Mouse (Mus musculus) olfactory bulb, adult 2 months (tissue): ENCODE data around the gene Tcf12.

Source experiments
- CTCF ChIP-seq: fragments of 200-500 bp; IDR thresholded peaks from 2 replicates; pipeline ENCODE4 v1.5.1; 2012; ENCODE audit warnings: low read depth, mild to moderate bottlenecking, low read length, moderate library complexity; ENCODE audit not compliant: insufficient read depth
- POLR2A ChIP-seq: fragments of 200-500 bp; IDR thresholded peaks from 2 replicates; pipeline ENCODE4 v1.6.1; 2012; ENCODE audit warnings: mild to moderate bottlenecking, low read depth, low read length, moderate library complexity; ENCODE audit not compliant: insufficient read depth

DNA sequence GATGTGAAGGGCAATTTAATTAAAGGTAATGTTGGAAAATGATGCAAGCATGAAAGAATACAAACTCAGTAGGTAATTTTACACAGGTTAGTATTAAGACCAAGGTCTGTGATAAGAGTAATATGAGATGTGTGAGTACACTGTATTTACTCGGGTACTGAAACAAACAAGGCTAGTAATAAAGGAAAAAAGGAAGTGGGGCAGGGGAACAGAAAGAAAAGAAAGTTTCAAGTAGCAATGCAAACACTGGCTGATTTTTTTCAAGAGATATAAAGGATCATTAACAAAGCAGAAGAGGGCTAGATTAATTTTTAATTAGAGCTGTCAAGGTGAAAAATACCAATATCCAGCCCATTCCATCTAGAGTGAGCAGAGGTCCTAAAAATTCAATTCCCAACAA, 122.0 kb downstream of the Tcf12 start:
- TF ChIP-seq CTCF: no peak
- no peak for TF ChIP-seq POLR2A
